Mouse (Mus musculus) midbrain, embryonic 13.5 days (tissue): ENCODE measurements around the gene Dgkz. TPM values are rescaled to one million over a fixed set of nuclear protein-coding genes. Genes with fewer than 3 reads are reported as not detected.

Experiments
- ATAC-seq: fragments of 200-750 bp; cut with Nextera tagmentation; 2 replicates; pipeline ENCODE4 v1.8.0; 2017; ENCODE audit warnings: mild to moderate bottlenecking, moderate TSS enrichment, moderate library complexity
- H3K27ac ChIP-seq: fragments of 300-500 bp; sonication (generic); 2 replicates; pipeline ENCODE4 v1.5.1; 2015; ENCODE audit warnings: inconsistent platforms, mild to moderate bottlenecking, moderate library complexity
- H3K27me3 ChIP-seq: fragments of 300-500 bp; sonication (generic); 2 replicates; pipeline ENCODE4 v1.6.1; 2015; ENCODE audit warnings: mild to moderate bottlenecking, inconsistent platforms
- H3K36me3 ChIP-seq: fragments of 300-500 bp; sonication (generic); 2 replicates; pipeline ENCODE4 v1.6.1; 2015; ENCODE audit warnings: mild to moderate bottlenecking, inconsistent platforms
- H3K4me1 ChIP-seq: fragments of 300-500 bp; sonication (generic); replicated peaks from 2 replicates; pipeline ENCODE4 v1.6.1; 2015; ENCODE audit warnings: inconsistent platforms
- H3K4me2 ChIP-seq: fragments of 300-500 bp; sonication (generic); replicated peaks from 2 replicates; pipeline ENCODE4 v1.6.1; 2015; ENCODE audit warnings: moderate library complexity, mild to moderate bottlenecking, inconsistent platforms
- H3K4me3 ChIP-seq: fragments of 300-500 bp; sonication (generic); replicated peaks from 2 replicates; pipeline ENCODE4 v1.5.1; 2015; ENCODE audit warnings: mild to moderate bottlenecking, inconsistent platforms
- H3K9ac ChIP-seq: fragments of 300-500 bp; sonication (generic); replicated peaks from 2 replicates; pipeline ENCODE4 v1.6.1; 2015; ENCODE audit warnings: mild to moderate bottlenecking, inconsistent platforms
- H3K9me3 ChIP-seq: fragments of 300-500 bp; sonication (generic); 2 replicates; pipeline ENCODE4 v1.6.1; 2016; ENCODE audit warnings: mild to moderate bottlenecking, inconsistent platforms
- WGBS: fragments of 180-500 bp; shearing (Covaris S2); methylation state at CpG from one replicate; pipeline ENCODE4 v1.1.7; 2015; 5-methylcytosine and 5-hydroxymethylcytosine counted together
- polyA plus RNA-seq: library from polyadenylated mRNA; unstranded; fragments of >200 nt; fragmentation: Nextera tagmentation; extraction: Ambion mirVana; gene quantifications from 2 replicates; pipeline ENCODE4 v1.2.1, GENCODE M21; 2015

The Dgkz gene
- polyA plus RNA-seq, 1 experiment from 2014 or later: 26.4 TPM

- Histone ChIP-seq H3K9me3 (no peaks in the 10 kb centered on the region), H3K4me3 (no peak overlapping the region), H3K4me2 (no peak overlapping the region), H3K9ac (no peak overlapping the region), H3K4me1 (peaks cover 20% of the 10 kb centered on the region), H3K36me3 (peaks cover 36% of the 10 kb centered on the region), H3K27ac (no peak overlapping the region), H3K27me3 (no peaks in the 10 kb centered on the region)
- WGBS: 77% methylated on average over 6 of the region's 6 CpGs
- no peak for ATAC-seq
Measured at GRCm38 (mm10) chr2:91942356-91942755, 33.3 kb downstream of the Dgkz start.

- no peak overlapping the region for H3K27ac ChIP-seq
- 85% methylated on average over 15 of the region's 15 CpGs for WGBS
- H3K36me3 ChIP-seq: peaks cover 64% of the 10 kb centered on the region
Measured at GRCm38 (mm10) chr2:91939303-91939935, 36.2 kb downstream of the Dgkz start.

GRCm38 (mm10) chr2:91936154-91936553 is 39.5 kb downstream of the Dgkz start:
- ATAC-seq: no peak
- Histone ChIP-seq H3K36me3 (peaks cover 65% of the 10 kb centered on the region), H3K9me3 (no peaks in the 10 kb centered on the region), H3K4me3 (no peak overlapping the region), H3K9ac (no peak overlapping the region), H3K27ac (no peak overlapping the region), H3K4me1 (peaks cover 29% of the 10 kb centered on the region), H3K4me2 (no peak overlapping the region), H3K27me3 (0 out of 2 replicates have a peak, but pooled peaks cover 2% of the 10 kb centered on the region)
- 94% methylated on average over 7 of the region's 7 CpGs for WGBS

More at GRCm38 (mm10) chr2:91939303-91939935, 36.2 kb downstream of the Dgkz start:
- H3K9ac ChIP-seq: no peak overlapping the region
- no peak overlapping the region for H3K4me3 ChIP-seq
- H3K4me2 ChIP-seq: no peak overlapping the region
- no peaks in the 10 kb centered on the region for H3K27me3 ChIP-seq
- peaks cover 5% of the 10 kb centered on the region for H3K4me1 ChIP-seq
- ATAC-seq: no peak
- H3K9me3 ChIP-seq: no peaks in the 10 kb centered on the region

GRCm38 (mm10) chr2:91934826-91935525 is 40.7 kb downstream of the Dgkz start:
- H3K36me3 ChIP-seq: peaks cover 56% of the 10 kb centered on the region
- no peak overlapping the region for H3K9ac ChIP-seq

GRCm38 (mm10) chr2:91934016-91934415 is 41.6 kb downstream of the Dgkz start:
- ATAC-seq: no peak
- Histone ChIP-seq H3K9ac (no peak overlapping the region), H3K9me3 (no peaks in the 10 kb centered on the region), H3K27me3 (0 out of 2 replicates have a peak, but pooled peaks cover 2% of the 10 kb centered on the region), H3K4me3 (no peak overlapping the region), H3K4me2 (no peak overlapping the region), H3K27ac (peak overlapping the region; percentile 40; the same call in 1 of the 2 replicates), H3K4me1 (peaks cover 49% of the 10 kb centered on the region), H3K36me3 (peaks cover 46% of the 10 kb centered on the region)
- WGBS: 73% methylated on average over 8 of the region's 8 CpGs

More at GRCm38 (mm10) chr2:91934826-91935525, 40.7 kb downstream of the Dgkz start:
- Histone ChIP-seq H3K27ac (no peak overlapping the region), H3K27me3 (0 out of 2 replicates have a peak, but pooled peaks cover 2% of the 10 kb centered on the region), H3K4me2 (no peak overlapping the region), H3K9me3 (no peaks in the 10 kb centered on the region), H3K4me1 (peaks cover 39% of the 10 kb centered on the region), H3K4me3 (no peak overlapping the region)
- ATAC-seq: no peak
- WGBS: 91% methylated on average over 9 of the region's 9 CpGs

- H3K4me1 ChIP-seq: peaks cover 52% of the 10 kb centered on the region
- peak overlapping the region; percentile 40; the same call in 1 of the 2 replicates for H3K27ac ChIP-seq
- 26% methylated on average over 9 of the region's 9 CpGs for WGBS
- H3K4me2 ChIP-seq: no peak overlapping the region
- H3K36me3 ChIP-seq: peaks cover 41% of the 10 kb centered on the region
- no peak overlapping the region for H3K4me3 ChIP-seq
- H3K9ac ChIP-seq: no peak overlapping the region
- 0 out of 2 replicates have a peak, but pooled peaks cover 4% of the 10 kb centered on the region for H3K27me3 ChIP-seq
- no peaks in the 10 kb centered on the region for H3K9me3 ChIP-seq
- no peak for ATAC-seq
Measured at GRCm38 (mm10) chr2:91933471-91933870, 42.2 kb downstream of the Dgkz start.

GRCm38 (mm10) chr2:91932737-91933350 is 42.8 kb downstream of the Dgkz start:
- peaks cover 52% of the 10 kb centered on the region for H3K4me1 ChIP-seq
- H3K27ac ChIP-seq: peak overlapping the region; percentile 40; the same call in 1 of the 2 replicates
- H3K36me3 ChIP-seq: peaks cover 35% of the 10 kb centered on the region
- H3K4me3 ChIP-seq: no peak overlapping the region
- ATAC-seq: no peak
- H3K9ac ChIP-seq: no peak overlapping the region
- no peaks in the 10 kb centered on the region for H3K9me3 ChIP-seq
- 0 out of 2 replicates have a peak, but pooled peaks cover 5% of the 10 kb centered on the region for H3K27me3 ChIP-seq
- H3K4me2 ChIP-seq: no peak overlapping the region
- 8% methylated on average over 6 of the region's 6 CpGs for WGBS

GRCm38 (mm10) chr2:91932160-91932711 is 43.4 kb downstream of the Dgkz start, which contains the start of gene Mdk:
Gene Mdk (minus strand): TSS chr2:91932297.
- H3K4me1 ChIP-seq: peaks cover 52% of the 10 kb centered on the region
- peak within 1 kb of the TSS; percentile 58 for H3K4me3 ChIP-seq
- H3K27me3 ChIP-seq: 0 out of 2 replicates have a peak, but pooled peaks cover 5% of the 10 kb centered on the region
- H3K36me3 ChIP-seq: peaks cover 29% of the 10 kb centered on the region
- peak within 1 kb of the TSS; percentile 86 for H3K9ac ChIP-seq
- no peaks in the 10 kb centered on the region for H3K9me3 ChIP-seq
- peak within 1 kb of the TSS; percentile 89 for H3K27ac ChIP-seq
- 2% methylated on average over 16 of the region's 16 CpGs for WGBS
- ATAC-seq: no peak
- H3K4me2 ChIP-seq: peak within 1 kb of the TSS; percentile 72

GRCm38 (mm10) chr2:91931328-91932159 is 44.1 kb downstream of the Dgkz start:
- Histone ChIP-seq H3K36me3 (peaks cover 22% of the 10 kb centered on the region), H3K9ac (peak overlapping the region; percentile 86), H3K4me1 (peaks cover 50% of the 10 kb centered on the region), H3K4me2 (peak overlapping the region; percentile 72), H3K4me3 (peak overlapping the region; percentile 58), H3K27me3 (0 out of 2 replicates have a peak, but pooled peaks cover 5% of the 10 kb centered on the region), H3K27ac (peak overlapping the region; percentile 89), H3K9me3 (no peaks in the 10 kb centered on the region)
- ATAC-seq: peak; percentile 77
- WGBS: under 1% methylated on average over 44 of the region's 50 CpGs

GRCm38 (mm10) chr2:91930761-91931291 is 44.8 kb downstream of the Dgkz start:
- H3K27me3 ChIP-seq: peaks cover 12% of the 10 kb centered on the region
- H3K4me2 ChIP-seq: peak overlapping the region; percentile 72
- peak overlapping the region; percentile 89 for H3K27ac ChIP-seq
- ATAC-seq: peak; percentile 2; the same call in 1 of the 2 replicates
- WGBS: 0% methylated on average over 23 of the region's 23 CpGs
- peak overlapping the region; percentile 86 for H3K9ac ChIP-seq
- peak overlapping the region; percentile 58 for H3K4me3 ChIP-seq
- peaks cover 15% of the 10 kb centered on the region for H3K36me3 ChIP-seq
- no peaks in the 10 kb centered on the region for H3K9me3 ChIP-seq
- H3K4me1 ChIP-seq: peaks cover 50% of the 10 kb centered on the region

- Histone ChIP-seq H3K36me3 (peaks cover 7% of the 10 kb centered on the region), H3K4me1 (peaks cover 50% of the 10 kb centered on the region), H3K9me3 (no peaks in the 10 kb centered on the region), H3K4me2 (peak overlapping the region; percentile 72), H3K27me3 (peaks cover 21% of the 10 kb centered on the region), H3K27ac (peak overlapping the region; percentile 30; the same call in 1 of the 2 replicates), H3K4me3 (peak overlapping the region; percentile 58), H3K9ac (peak overlapping the region; percentile 51)
- peak; percentile 12; the same call in 1 of the 2 replicates for ATAC-seq
- WGBS: 6% methylated on average over 12 of the region's 12 CpGs
Measured at GRCm38 (mm10) chr2:91929936-91930335, 45.7 kb downstream of the Dgkz start.
